Mouse (Mus musculus): ENCODE measurements around the gene Tnfsf13. TPM values are rescaled to one million over a fixed set of nuclear protein-coding genes. Genes with fewer than 3 reads are reported as not detected.

The Tnfsf13 gene
- total and polyA plus RNA-seq, 3 experiments: 0.13 to 0.19 TPM; not detected in 1

DNA sequence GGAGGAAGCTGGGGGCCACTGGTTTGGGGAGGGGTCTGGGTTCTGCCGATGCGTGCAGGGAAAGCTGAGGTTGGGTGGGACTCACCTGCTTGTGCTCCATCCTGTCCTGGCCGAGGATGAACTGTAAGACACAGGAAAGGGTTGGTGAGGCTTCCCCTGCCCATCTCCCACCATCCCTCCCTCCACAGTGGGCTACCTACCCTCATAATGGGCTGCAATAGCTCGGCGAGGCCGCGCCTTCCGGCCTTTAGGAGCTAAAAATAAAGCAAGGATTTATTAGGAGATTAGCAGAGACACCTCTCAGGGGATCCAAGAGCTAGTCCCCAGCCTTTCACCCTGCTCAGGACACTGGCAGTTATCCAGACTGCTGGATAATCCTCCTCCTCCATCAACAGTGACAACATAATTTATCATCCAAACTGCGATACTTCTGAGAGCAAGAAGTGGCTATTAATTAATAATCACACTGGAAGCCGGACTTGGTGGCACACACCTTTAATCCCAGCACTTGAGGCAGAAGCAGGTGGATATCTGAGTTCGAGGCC lies 7.9 kb upstream of the Tnfsf13 start:
- Histone ChIP-seq H3K36me3 (ENCODE audit: control insufficient read depth in 1 of 2, insufficient read depth in 2 of 2, low read length in 2 of 2) (no peaks in the 10 kb centered on the region), H3K9me3 (replicated peaks; ENCODE audit: insufficient read depth, low read length) (no peaks in the 10 kb centered on the region), H3K4me1 (ENCODE audit: control insufficient read depth in 1 of 2, insufficient read depth in 2 of 2, low read length in 2 of 2) (peaks cover 0 to 6% of the 10 kb centered on the region in 2 experiments; a peak in 1 of 4 replicates), H3K79me2 (ENCODE audit: control insufficient read depth, insufficient read depth, low read length, poor library complexity) (no peaks in the 10 kb centered on the region), H3K27ac (ENCODE audit: control insufficient read depth, low read depth, low read length) (no peak overlapping the region), H3K27me3 (ENCODE audit: control insufficient read depth in 1 of 2, insufficient read depth in 2 of 2, low read length in 2 of 2) (no peaks in the 10 kb centered on the region), H3K9ac (ENCODE audit: control insufficient read depth, low read depth, low read length, poor library complexity, severe bottlenecking) (no peak overlapping the region), H3K4me3 (ENCODE audit: control insufficient read depth in 1 of 2, insufficient read depth in 1 of 2, low read depth in 2 of 2, low read length in 2 of 2) (no peak overlapping the region)
- no peak for DNase-seq (ENCODE audit: low read depth, low spot score)
- TF ChIP-seq POLR2AphosphoS5 (IDR thresholded peaks at IDR 0.05; ENCODE audit: borderline replicate concordance, low read depth, low read length): no peak
- no peak for TF ChIP-seq ETS1 (IDR thresholded peaks at IDR 0.05; ENCODE audit: low read depth, low read length)
- no peak for TF ChIP-seq MXI1 (IDR thresholded peaks at IDR 0.05; ENCODE audit: low read depth, low read length)
- TF ChIP-seq BHLHE40 (IDR thresholded peaks at IDR 0.05; ENCODE audit: borderline replicate concordance, low read depth, low read length): no peak
- TF ChIP-seq ZMIZ1 (IDR thresholded peaks at IDR 0.05; ENCODE audit: low read depth, low read length): no peak
- no peak for TF ChIP-seq SIN3A (IDR thresholded peaks at IDR 0.05; ENCODE audit: low read length)
- TF ChIP-seq NELFE (IDR thresholded peaks at IDR 0.05; ENCODE audit: low read depth, low read length): no peak
- no peak for TF ChIP-seq TCF12 (IDR thresholded peaks at IDR 0.05; ENCODE audit: low read depth, low read length)
- TF ChIP-seq GATA1 (IDR thresholded peaks at IDR 0.05; ENCODE audit: low read depth, low read length): no peak
- no peak for TF ChIP-seq MYB (IDR thresholded peaks at IDR 0.05; ENCODE audit: low read depth, low read length)
- TF ChIP-seq RAD21 (IDR thresholded peaks at IDR 0.05; ENCODE audit: low read depth, low read length): no peak
- no peak for TF ChIP-seq MAX (IDR thresholded peaks at IDR 0.05; ENCODE audit: low read length)
- TF ChIP-seq USF1 (IDR thresholded peaks at IDR 0.05; ENCODE audit: low read depth, low read length): no peak
- TF ChIP-seq USF2 (IDR thresholded peaks at IDR 0.05; ENCODE audit: borderline replicate concordance in 1 of 2, insufficient read depth in 1 of 2, low read depth in 1 of 2, low read length in 2 of 2): no peak
- TF ChIP-seq NRF1 (IDR thresholded peaks at IDR 0.05; ENCODE audit: insufficient read depth, low read depth, low read length, poor library complexity, severe bottlenecking): no peak
- TF ChIP-seq POLR2AphosphoS2 (IDR thresholded peaks at IDR 0.05; ENCODE audit: low read length): no peak
- no peak for TF ChIP-seq ZKSCAN1 (IDR thresholded peaks at IDR 0.05; ENCODE audit: low read depth, low read length)
- TF ChIP-seq CHD2 (IDR thresholded peaks at IDR 0.05; ENCODE audit: low read length): no peak
- no peak for TF ChIP-seq EP300 (IDR thresholded peaks at IDR 0.05; ENCODE audit: low read depth in 1 of 2, low read length in 2 of 2)

DNA sequence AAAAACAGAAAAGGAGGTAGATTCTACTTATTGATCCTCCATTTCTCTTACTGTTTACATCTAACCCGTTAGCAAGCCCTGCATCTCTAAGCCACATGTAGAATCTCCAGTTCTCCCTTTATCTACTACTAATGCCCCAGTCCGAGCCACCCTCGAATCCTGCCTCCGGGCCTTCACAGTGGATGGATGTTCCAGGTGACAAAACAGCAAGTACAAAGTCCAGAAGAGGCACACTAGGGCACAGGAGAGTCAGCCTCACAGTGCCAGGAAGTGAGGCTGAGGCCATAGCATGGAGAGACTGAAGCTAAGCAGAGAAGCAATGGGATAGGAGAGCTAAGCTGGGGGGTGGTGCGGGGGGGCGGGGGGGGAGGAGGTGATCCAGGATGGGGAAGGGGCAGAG lies 7.3 kb upstream of the Tnfsf13 start:
- H3K27ac ChIP-seq (ENCODE audit: control insufficient read depth, low read depth, low read length): no peak overlapping the region
- H3K4me1 ChIP-seq (ENCODE audit: control insufficient read depth in 1 of 2, insufficient read depth in 2 of 2, low read length in 2 of 2): peaks cover 0 to 6% of the 10 kb centered on the region in 2 experiments; a peak in 1 of 4 replicates
- no peak for TF ChIP-seq TBP (IDR thresholded peaks at IDR 0.05; ENCODE audit: low read depth, low read length)
- no peak for TF ChIP-seq GABPA (IDR thresholded peaks at IDR 0.05; ENCODE audit: low read depth, low read length)
- no peak for TF ChIP-seq BHLHE40 (IDR thresholded peaks at IDR 0.05; ENCODE audit: borderline replicate concordance, low read depth, low read length)
- TF ChIP-seq RCOR1 (IDR thresholded peaks at IDR 0.05; ENCODE audit: low read depth, low read length): no peak
- TF ChIP-seq SIN3A (IDR thresholded peaks at IDR 0.05; ENCODE audit: low read length): no peak
- TF ChIP-seq ZC3H11A (IDR thresholded peaks at IDR 0.05; ENCODE audit: low read depth, low read length): no peak
- no peak for TF ChIP-seq TAL1 (IDR thresholded peaks at IDR 0.05; ENCODE audit: low read length)
- no peaks in the 10 kb centered on the region for H3K36me3 ChIP-seq (ENCODE audit: control insufficient read depth in 1 of 2, insufficient read depth in 2 of 2, low read length in 2 of 2)
- no peaks in the 10 kb centered on the region for H3K79me2 ChIP-seq (ENCODE audit: control insufficient read depth, insufficient read depth, low read length, poor library complexity)
- no peak overlapping the region for H3K4me3 ChIP-seq (ENCODE audit: control insufficient read depth in 1 of 2, insufficient read depth in 1 of 2, low read depth in 2 of 2, low read length in 2 of 2)
- no peak for DNase-seq (ENCODE audit: low read depth, low spot score)
- H3K27me3 ChIP-seq (ENCODE audit: control insufficient read depth in 1 of 2, insufficient read depth in 2 of 2, low read length in 2 of 2): no peaks in the 10 kb centered on the region
- no peaks in the 10 kb centered on the region for H3K9me3 ChIP-seq (replicated peaks; ENCODE audit: insufficient read depth, low read length)
- H3K9ac ChIP-seq (ENCODE audit: control insufficient read depth, low read depth, low read length, poor library complexity, severe bottlenecking): no peak overlapping the region

Data from MEL (cell line).